Mouse (Mus musculus) forebrain, embryonic 15.5 days (tissue): ENCODE measurements around the gene Eya2. TPM values are rescaled to one million over a fixed set of nuclear protein-coding genes. Genes with fewer than 3 reads are reported as not detected.
A peak's percentile ranks its signal among the peaks of the same experiment; 100 is the strongest.

Experiments
- ATAC-seq: fragments of 200-750 bp; cut with Nextera tagmentation; replicated peaks from 2 replicates; pipeline ENCODE4 v1.8.0; 2017; ENCODE audit warnings: mild to moderate bottlenecking, moderate TSS enrichment, moderate library complexity
- H3K27ac ChIP-seq: fragments of 300-500 bp; sonication (generic); replicated peaks from 2 replicates; pipeline ENCODE4 v1.5.1; 2015; ENCODE audit warnings: mild to moderate bottlenecking, inconsistent platforms
- H3K27me3 ChIP-seq: fragments of 300-500 bp; sonication (generic); 2 replicates; pipeline ENCODE4 v1.6.1; 2015; ENCODE audit warnings: inconsistent platforms
- H3K36me3 ChIP-seq: fragments of 300-500 bp; sonication (generic); 2 replicates; pipeline ENCODE4 v1.6.1; 2015; ENCODE audit warnings: mild to moderate bottlenecking, inconsistent platforms
- H3K4me1 ChIP-seq: fragments of 300-500 bp; sonication (generic); 2 replicates; pipeline ENCODE4 v1.6.1; 2015; ENCODE audit warnings: inconsistent platforms
- H3K4me2 ChIP-seq: fragments of 300-500 bp; sonication (generic); replicated peaks from 2 replicates; pipeline ENCODE4 v1.6.1; 2015; ENCODE audit warnings: mild to moderate bottlenecking, inconsistent platforms
- H3K4me3 ChIP-seq: fragments of 300-500 bp; sonication (generic); 2 replicates; pipeline ENCODE4 v1.5.1; 2015; ENCODE audit warnings: mild to moderate bottlenecking, inconsistent platforms
- H3K9ac ChIP-seq: fragments of 300-500 bp; sonication (generic); replicated peaks from 2 replicates; pipeline ENCODE4 v1.6.1; 2015; ENCODE audit warnings: mild to moderate bottlenecking, inconsistent platforms
- H3K9me3 ChIP-seq: fragments of 300-500 bp; sonication (generic); 2 replicates; pipeline ENCODE4 v1.6.1; 2016; ENCODE audit warnings: inconsistent platforms
- WGBS: fragments of 180-500 bp; shearing (Covaris S2); methylation state at CpG from one replicate; pipeline ENCODE4 v1.1.7; 2015; ENCODE audit warnings: mixed read lengths; 5-methylcytosine and 5-hydroxymethylcytosine counted together
- polyA plus RNA-seq: library from polyadenylated mRNA; unstranded; fragments of >200 nt; fragmentation: Nextera tagmentation; extraction: Ambion mirVana; gene quantifications from 2 replicates; pipeline ENCODE4 v1.2.1, GENCODE M21; 2015

Eya2 gene
- polyA plus RNA-seq, 1 experiment from 2014 or later = 2.8 TPM

DNA sequence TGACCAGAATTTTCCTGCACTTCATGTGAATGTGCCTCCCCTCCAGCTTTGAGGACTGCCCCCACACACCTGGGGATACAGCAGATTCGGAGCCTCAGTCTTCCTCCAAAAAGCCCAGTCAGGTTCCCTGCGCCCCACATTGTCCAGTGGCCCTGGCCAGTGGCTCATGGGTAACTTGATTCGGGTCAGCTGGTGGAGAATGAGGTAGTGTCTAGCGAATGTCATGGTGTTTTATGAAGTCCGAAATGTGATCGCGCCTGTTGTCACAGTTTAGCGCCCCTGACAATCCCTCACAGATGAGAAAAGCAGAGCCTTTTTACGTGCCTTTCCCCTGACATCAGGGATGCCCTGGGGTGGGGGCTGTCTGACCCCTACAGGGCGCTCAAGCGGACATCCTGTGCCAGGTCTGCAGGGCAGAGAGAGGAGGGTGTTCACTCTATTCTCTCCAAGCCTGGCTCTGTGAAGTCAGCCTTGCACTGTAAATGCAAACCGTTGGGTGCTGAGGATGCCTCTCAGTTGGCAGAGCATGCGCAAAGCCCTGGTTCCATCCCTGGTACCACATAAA, 164.7 kb downstream of the Eya2 start:
- 93% methylated on average over 13 of the region's 13 CpGs for WGBS
- H3K27ac ChIP-seq = no peak overlapping the region
- H3K4me2 ChIP-seq = no peak overlapping the region
- no peak for ATAC-seq
- no peak overlapping the region for H3K4me3 ChIP-seq
- no peaks in the 10 kb centered on the region for H3K27me3 ChIP-seq
- no peaks in the 10 kb centered on the region for H3K36me3 ChIP-seq
- no peaks in the 10 kb centered on the region for H3K9me3 ChIP-seq
- no peak overlapping the region for H3K9ac ChIP-seq
- peaks cover 12% of the 10 kb centered on the region for H3K4me1 ChIP-seq

DNA sequence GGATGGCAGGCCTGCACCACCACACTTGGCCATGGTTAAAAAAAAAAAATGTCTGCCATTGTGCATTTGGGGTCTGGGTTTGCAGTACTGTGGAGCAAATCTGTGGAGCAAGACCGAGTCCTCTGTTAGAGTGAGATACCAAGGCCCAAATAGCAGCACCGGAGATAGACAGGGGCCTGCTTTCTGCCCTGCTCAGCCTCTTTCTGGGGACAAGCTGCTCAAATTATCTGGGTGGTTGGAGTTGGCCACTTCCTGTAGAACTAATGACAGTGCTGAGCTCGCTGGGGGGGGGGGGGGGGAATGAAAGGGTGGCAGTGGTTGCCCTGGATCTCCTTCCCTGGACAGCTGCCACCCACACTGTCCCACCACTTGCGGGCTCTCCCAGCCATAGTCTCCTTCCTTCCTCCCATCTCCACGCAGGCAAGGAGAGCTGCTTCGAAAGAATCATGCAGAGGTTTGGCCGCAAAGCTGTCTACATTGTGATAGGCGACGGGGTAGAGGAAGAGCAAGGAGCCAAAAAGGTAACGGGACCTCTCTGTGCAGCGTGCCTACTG, 174.1 kb downstream of the Eya2 start:
- no peak overlapping the region for H3K4me2 ChIP-seq
- no peaks in the 10 kb centered on the region for H3K9me3 ChIP-seq
- H3K36me3 ChIP-seq = no peaks in the 10 kb centered on the region
- WGBS = 49% methylated on average over 10 of the region's 11 CpGs
- peaks cover 10% of the 10 kb centered on the region; the same call in 1 of the 2 replicates for H3K4me1 ChIP-seq
- no peak overlapping the region for H3K27ac ChIP-seq
- no peak overlapping the region for H3K4me3 ChIP-seq
- no peaks in the 10 kb centered on the region for H3K27me3 ChIP-seq
- H3K9ac ChIP-seq = no peak overlapping the region
- no peak for ATAC-seq

DNA sequence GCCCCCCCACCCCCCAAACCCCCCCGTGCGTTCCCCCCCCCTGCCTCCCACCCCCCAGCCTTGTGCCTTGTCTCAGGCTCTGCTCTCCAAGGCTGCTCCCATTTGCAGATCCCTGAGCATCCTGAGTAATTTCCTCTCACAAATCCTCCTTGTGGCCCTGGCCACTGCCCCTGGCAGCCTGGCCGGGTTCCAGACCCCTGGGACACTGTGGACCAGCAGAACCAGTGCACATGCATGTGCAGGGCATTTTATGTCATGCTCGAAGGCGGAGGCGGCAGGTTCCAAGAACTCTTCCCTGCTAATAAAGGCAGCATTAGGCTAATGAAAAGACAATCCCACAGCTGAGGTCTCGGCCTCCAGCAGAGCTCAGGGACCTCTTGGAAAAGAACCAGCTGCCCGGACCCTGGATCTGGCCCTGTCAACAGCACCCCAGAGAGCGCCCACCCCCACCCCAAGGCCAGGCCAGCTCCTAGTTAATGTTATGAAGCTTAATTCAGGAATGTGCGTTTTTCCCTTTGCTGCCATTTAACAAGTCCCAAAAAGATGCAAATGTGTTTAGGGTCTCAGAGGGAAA, 174.6 kb downstream of the Eya2 start:
- Histone ChIP-seq H3K4me3 (no peak overlapping the region), H3K4me2 (no peak overlapping the region), H3K27ac (peak overlapping the region; percentile 37; the same call in 1 of the 2 replicates), H3K9ac (no peak overlapping the region), H3K27me3 (no peaks in the 10 kb centered on the region), H3K36me3 (no peaks in the 10 kb centered on the region), H3K4me1 (peaks cover 10% of the 10 kb centered on the region; the same call in 1 of the 2 replicates), H3K9me3 (no peaks in the 10 kb centered on the region)
- no peak for ATAC-seq
- WGBS = 16% methylated on average over 10 of the region's 10 CpGs

DNA sequence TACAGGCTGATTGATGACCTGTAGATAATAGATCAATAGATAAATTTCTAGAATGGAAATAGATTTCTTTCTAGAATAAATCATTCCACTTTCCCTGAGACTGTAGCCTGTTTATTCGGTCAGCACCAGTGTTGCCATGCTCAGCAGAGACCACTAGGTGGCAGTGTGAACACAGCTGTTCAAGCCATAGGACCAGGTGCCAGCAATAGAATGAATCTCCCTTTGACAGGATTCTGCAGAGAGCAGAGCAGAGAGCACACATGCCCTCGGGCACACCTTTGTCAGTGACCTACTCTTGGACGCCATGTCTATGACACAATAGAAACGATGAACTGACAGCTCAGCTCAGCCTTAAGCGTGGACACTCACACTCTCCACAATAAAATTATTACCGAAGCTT, 184.1 kb downstream of the Eya2 start:
- Histone ChIP-seq H3K9ac (no peak overlapping the region), H3K4me1 (peaks cover 5% of the 10 kb centered on the region), H3K9me3 (no peaks in the 10 kb centered on the region), H3K4me2 (no peak overlapping the region), H3K27ac (peak overlapping the region; percentile 31; the same call in 1 of the 2 replicates), H3K4me3 (no peak overlapping the region), H3K27me3 (no peaks in the 10 kb centered on the region), H3K36me3 (peaks cover 15% of the 10 kb centered on the region)
- ATAC-seq = peak; percentile 68
- 26% methylated on average over 6 of the region's 6 CpGs for WGBS

DNA sequence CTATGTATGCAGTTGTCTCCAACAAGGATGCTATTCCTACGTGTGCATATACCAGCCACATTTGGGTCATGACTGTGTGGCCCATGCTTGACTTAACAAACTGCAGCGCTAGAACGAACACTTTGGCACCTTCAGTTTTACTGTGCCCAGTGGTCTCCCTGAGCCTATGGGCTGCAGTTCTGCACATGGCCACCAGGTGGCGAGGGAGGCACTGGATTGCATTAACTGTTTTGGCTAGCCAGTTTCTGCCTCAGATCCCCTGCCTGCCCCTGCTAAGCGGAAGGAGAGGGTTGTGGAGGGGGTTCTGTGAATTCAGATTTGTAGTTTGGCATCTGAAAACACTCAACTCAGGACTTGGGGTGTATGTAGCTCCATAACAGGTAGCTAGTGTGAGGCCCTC, 187.5 kb downstream of the Eya2 start:
- H3K9me3 ChIP-seq = no peaks in the 10 kb centered on the region
- no peak overlapping the region for H3K9ac ChIP-seq
- no peaks in the 10 kb centered on the region for H3K27me3 ChIP-seq
- 27% methylated on average over 5 of the region's 5 CpGs for WGBS
- peaks cover 5% of the 10 kb centered on the region for H3K4me1 ChIP-seq
- no peak overlapping the region for H3K4me3 ChIP-seq
- H3K36me3 ChIP-seq = peaks cover 37% of the 10 kb centered on the region
- no peak overlapping the region for H3K4me2 ChIP-seq
- peak; percentile 14; the same call in 1 of the 2 replicates for ATAC-seq
- no peak overlapping the region for H3K27ac ChIP-seq

DNA sequence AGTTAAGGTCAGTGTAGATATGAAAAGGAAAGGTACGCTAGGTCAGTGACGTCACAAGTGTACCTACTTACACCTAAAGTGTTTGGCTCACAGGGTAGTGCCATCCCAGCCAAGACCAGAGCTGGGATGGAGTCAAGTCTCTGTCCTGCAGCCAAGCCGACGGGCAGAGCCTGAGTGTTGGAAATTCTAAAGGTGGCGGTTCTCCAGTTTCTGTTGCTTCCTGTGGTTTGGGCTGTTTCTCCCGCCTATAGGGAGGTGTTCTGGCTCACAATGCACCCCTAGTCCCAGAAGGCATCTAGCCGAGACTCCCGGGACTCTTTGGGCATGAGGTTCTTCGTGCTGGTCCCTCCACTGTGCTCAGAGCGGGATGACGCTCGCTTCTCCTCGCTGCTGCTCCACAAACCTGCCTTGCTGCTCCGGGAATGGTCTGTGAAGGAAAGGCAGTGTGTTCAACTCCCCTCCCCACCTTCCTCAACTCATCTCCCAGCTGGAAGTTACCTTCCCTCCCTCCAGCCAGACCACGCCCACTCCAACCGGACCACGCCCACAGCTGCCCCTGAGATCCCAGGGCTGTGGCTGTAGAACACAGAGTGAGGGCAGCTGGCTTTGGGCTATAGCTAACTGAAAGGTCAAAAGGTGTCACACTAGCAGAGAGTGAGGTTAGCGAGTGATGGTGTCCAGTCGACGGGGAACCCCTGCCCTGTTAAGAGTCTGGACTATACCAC, 190.6 kb downstream of the Eya2 start:
- Histone ChIP-seq H3K36me3 (peaks cover 57% of the 10 kb centered on the region), H3K4me1 (no peaks in the 10 kb centered on the region; the same call in 1 of the 2 replicates), H3K4me2 (no peak overlapping the region), H3K4me3 (no peak overlapping the region), H3K27me3 (no peaks in the 10 kb centered on the region), H3K27ac (no peak overlapping the region), H3K9ac (no peak overlapping the region), H3K9me3 (no peaks in the 10 kb centered on the region)
- ATAC-seq = no peak
- 93% methylated on average over 20 of the region's 20 CpGs for WGBS

DNA sequence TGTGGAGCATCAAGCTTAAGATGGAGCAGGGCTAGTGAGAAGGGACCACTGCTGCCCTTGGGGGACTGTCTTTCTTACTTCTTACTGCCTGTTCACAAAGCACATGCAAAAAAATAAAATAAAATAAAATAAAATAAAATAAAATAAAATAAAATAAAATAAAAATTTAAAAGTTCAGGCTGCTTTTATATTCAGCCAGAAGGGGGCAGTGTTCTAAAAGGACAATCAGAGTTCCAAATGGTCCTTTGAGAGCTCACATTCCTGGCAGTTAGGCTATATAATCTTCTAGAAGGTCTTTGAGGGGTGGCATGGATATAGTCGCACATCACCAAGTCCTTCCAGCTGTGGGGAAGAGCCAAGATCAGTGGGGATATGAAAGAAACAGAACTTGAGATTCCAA, 191.6 kb downstream of the Eya2 start:
- H3K27me3 ChIP-seq = no peaks in the 10 kb centered on the region
- H3K4me3 ChIP-seq = no peak overlapping the region
- no peaks in the 10 kb centered on the region for H3K9me3 ChIP-seq
- no peak overlapping the region for H3K9ac ChIP-seq
- no peak for ATAC-seq
- WGBS = 69% methylated on average over 1 of the region's 1 CpGs
- no peak overlapping the region for H3K4me2 ChIP-seq
- peaks cover 5% of the 10 kb centered on the region for H3K4me1 ChIP-seq
- no peak overlapping the region for H3K27ac ChIP-seq
- H3K36me3 ChIP-seq = peaks cover 63% of the 10 kb centered on the region

DNA sequence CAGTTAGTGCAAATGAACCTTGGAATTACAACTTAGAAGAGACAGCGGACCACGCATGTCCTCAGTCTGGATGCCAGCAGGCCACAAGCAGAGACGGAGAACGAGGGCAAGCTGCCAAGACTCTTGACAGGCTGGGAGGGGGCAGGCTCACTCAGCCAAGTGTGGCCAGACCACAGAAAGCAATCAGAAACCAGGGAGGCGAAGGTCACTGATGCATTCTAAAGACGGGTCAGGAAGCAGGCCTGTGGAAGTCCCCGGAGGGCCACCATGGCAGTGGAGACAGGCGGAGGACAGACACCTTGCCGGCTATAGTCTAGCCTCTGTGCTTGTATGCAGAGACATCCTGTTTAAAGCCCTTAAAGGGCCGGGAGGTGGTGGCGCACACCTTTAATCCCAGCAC, 193.2 kb downstream of the Eya2 start:
- Histone ChIP-seq H3K27ac (no peak overlapping the region), H3K27me3 (no peaks in the 10 kb centered on the region), H3K9ac (no peak overlapping the region), H3K36me3 (peaks cover 74% of the 10 kb centered on the region), H3K4me1 (peaks cover 5% of the 10 kb centered on the region), H3K9me3 (no peaks in the 10 kb centered on the region), H3K4me3 (no peak overlapping the region), H3K4me2 (no peak overlapping the region)
- ATAC-seq = peak; percentile 36; the same call in 1 of the 2 replicates
- 46% methylated on average over 11 of the region's 11 CpGs for WGBS

DNA sequence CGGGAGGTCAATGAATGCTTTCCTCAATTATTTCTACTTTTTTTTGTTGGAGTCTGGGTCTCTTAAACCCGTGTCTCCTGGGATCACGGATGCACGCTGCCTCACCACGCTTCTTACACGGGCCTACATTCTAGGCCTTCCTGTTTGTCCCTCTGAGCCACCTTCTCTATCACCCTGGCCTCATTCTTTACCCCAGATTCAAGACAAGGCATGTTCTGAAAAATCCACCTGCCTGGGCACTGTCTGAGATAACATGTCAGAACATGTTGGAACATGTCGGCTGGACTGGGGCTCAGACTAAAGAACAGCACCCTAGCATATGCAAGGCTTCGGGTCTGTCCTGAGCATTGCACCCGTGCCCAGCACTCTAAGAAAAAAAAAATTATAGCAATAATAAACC, 194.0 kb downstream of the Eya2 start:
- Histone ChIP-seq H3K9ac (no peak overlapping the region), H3K27me3 (no peaks in the 10 kb centered on the region), H3K4me2 (no peak overlapping the region), H3K36me3 (peaks cover 74% of the 10 kb centered on the region), H3K9me3 (no peaks in the 10 kb centered on the region), H3K4me1 (peaks cover 5% of the 10 kb centered on the region), H3K4me3 (no peak overlapping the region), H3K27ac (no peak overlapping the region)
- ATAC-seq = no peak
- WGBS = 96% methylated on average over 9 of the region's 9 CpGs

DNA sequence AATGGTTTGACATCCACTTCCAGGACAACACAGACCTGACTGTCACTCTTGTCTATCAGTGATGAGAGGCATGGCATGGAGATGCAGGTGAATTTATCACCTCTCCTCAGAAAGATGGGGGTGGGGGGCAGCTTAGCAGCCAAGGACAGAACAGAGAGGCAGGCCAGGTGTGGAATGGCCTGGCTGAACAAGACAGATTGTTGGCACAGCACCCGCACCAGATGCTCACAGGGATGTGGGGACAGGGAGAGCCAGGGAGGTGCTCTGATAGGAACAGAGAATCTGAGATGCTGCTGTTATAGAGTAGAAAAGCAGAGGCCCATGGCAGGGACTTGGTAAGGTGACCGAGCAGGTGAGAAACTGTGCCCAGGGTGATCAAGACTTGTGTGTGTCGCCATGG, 194.8 kb downstream of the Eya2 start:
- H3K27me3 ChIP-seq = no peaks in the 10 kb centered on the region
- 95% methylated on average over 3 of the region's 3 CpGs for WGBS
- no peak for ATAC-seq
- H3K4me3 ChIP-seq = no peak overlapping the region
- no peaks in the 10 kb centered on the region for H3K9me3 ChIP-seq
- no peak overlapping the region for H3K4me2 ChIP-seq
- peaks cover 73% of the 10 kb centered on the region for H3K36me3 ChIP-seq
- no peak overlapping the region for H3K27ac ChIP-seq
- H3K4me1 ChIP-seq = peaks cover 5% of the 10 kb centered on the region
- no peak overlapping the region for H3K9ac ChIP-seq

DNA sequence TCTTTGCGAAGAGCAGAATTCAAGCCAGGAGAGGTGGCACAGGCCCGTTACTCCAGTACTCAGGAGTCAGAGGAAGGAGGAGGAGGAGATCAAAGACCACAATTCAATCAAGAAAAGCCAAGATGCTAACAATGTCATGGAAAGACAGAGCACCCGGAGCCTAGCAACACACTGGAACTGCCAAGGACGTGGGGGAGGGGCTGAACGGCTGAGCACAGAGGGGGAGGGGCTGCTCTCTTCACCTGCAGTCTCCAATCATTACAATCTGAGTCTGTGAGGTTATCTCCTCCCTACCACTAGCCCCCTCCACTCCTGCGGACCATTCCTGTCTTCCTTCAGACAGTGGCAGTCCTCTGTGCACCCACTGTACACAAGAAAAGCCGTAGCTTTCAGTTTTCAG, 196.2 kb downstream of the Eya2 start:
- H3K27me3 ChIP-seq = no peaks in the 10 kb centered on the region
- peaks cover 5% of the 10 kb centered on the region for H3K4me1 ChIP-seq
- H3K9me3 ChIP-seq = no peaks in the 10 kb centered on the region
- H3K27ac ChIP-seq = peak overlapping the region; percentile 16; the same call in 1 of the 2 replicates
- no peak overlapping the region for H3K4me2 ChIP-seq
- no peak overlapping the region for H3K9ac ChIP-seq
- H3K4me3 ChIP-seq = no peak overlapping the region
- H3K36me3 ChIP-seq = peaks cover 69% of the 10 kb centered on the region
- ATAC-seq = no peak
- 60% methylated on average over 7 of the region's 7 CpGs for WGBS

DNA sequence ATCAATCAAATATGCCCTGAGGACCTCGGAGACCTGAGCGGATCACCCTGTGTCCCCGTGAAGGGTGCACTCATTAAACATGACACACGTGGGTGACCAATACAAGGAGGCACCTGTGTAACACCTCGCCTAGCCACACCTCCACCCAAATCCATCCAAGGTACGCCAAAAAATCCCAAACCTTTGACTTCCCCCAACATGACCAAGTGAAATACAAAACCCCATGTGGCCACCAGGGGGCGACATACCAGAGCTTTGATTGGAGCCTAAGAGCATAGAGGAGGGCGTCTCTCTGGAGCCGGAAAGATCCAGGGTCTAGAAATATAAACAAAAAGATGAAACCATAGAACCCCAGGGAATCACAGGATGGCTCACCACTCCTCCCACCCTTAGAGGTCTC, 196.8 kb downstream of the Eya2 start:
- Histone ChIP-seq H3K27me3 (no peaks in the 10 kb centered on the region), H3K4me3 (no peak overlapping the region), H3K4me2 (no peak overlapping the region), H3K36me3 (peaks cover 72% of the 10 kb centered on the region), H3K4me1 (peaks cover 5% of the 10 kb centered on the region), H3K27ac (no peak overlapping the region), H3K9ac (no peak overlapping the region), H3K9me3 (no peaks in the 10 kb centered on the region)
- 70% methylated on average over 9 of the region's 9 CpGs for WGBS
- ATAC-seq = peak; percentile 20; the same call in 1 of the 2 replicates
